Comparison of ENCODE assay signal across 21 mouse cellular contexts in the genomic region with DNA sequence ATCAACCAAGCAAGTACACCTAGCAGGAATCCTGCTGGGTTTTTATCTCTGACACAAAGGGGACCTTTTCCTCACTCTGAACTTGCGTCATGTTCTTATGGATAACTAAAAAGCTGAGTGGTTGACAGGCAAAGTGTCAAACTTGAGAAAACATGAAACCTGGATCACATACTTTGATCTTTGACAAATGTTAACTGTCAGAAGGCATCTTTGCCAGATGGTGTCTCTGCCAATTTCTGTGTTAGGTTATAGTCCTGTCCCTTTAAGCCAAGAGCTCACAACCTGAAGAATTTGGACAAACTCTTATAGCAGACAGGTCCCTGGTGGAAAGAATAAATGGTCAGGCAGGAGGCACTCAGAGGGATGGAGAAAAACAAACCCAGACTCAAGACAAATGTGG. TPM values are rescaled to one million over a fixed set of nuclear protein-coding genes. Genes with fewer than 3 reads are reported as not detected.
DNase-seq lines count a peak whose midpoint lies in the region; ATAC-seq and TF ChIP-seq lines count a peak whose summit lies in the region.
"Had no signal": no experiment of that assay in that cellular context is flagged by ENCODE, and none has a peak within 500 bp of the region (broad histone marks: within the 10 kb centered on the region; RNA-seq: fewer than 3 reads in every experiment).

No protein-coding gene starts in this region.

- H3K4me3 ChIP-seq in kidney, adult 2 months (ENCODE audit: insufficient read depth, low read depth, low read length) = no peak overlapping the region
- no peak overlapping the region for H3K4me3 ChIP-seq in liver, adult 2 months (ENCODE audit: insufficient read depth, low read depth, low read length)
- H3K4me3 ChIP-seq in liver, embryonic 11.5 days (ENCODE audit: low read depth, low read length) = no peak overlapping the region

- no peak for ATAC-seq in liver, embryonic 11.5 days (replicated peaks; ENCODE audit: low FRiP score)
- ATAC-seq: activated CD4-positive, CD25-positive, alpha-beta regulatory T cell, adult 4 months; CD4-positive, CD25-positive, alpha-beta regulatory T cell, adult 4 months; Patski had no signal

- H3K9ac ChIP-seq in liver, adult 2 months (ENCODE audit: low read depth, low read length) = no peak overlapping the region
- H3K9ac ChIP-seq in liver, embryonic 11.5 days (ENCODE audit: low read depth, low read length) = no peak overlapping the region

- H3K27me3 ChIP-seq in kidney, adult 2 months (replicated peaks; ENCODE audit: control insufficient read depth, insufficient read depth, low read length) = no peaks in the 10 kb centered on the region
- H3K27me3 ChIP-seq in liver, adult 2 months (ENCODE audit: control insufficient read depth, insufficient read depth, low read length) = no peaks in the 10 kb centered on the region
- H3K27me3 ChIP-seq in liver, embryonic 11.5 days (replicated peaks; ENCODE audit: control insufficient read depth, insufficient read depth, low read length) = no peaks in the 10 kb centered on the region
- H3K27me3 ChIP-seq: CH12.LX, Patski had no signal

- no peak overlapping the region for H3K4me2 ChIP-seq in liver, embryonic 11.5 days

- WGBS in kidney, adult 2 months = 69% methylated on average over 1 of the region's 1 CpGs
- WGBS in liver, adult 2 months = 22% methylated on average over 1 of the region's 1 CpGs
- WGBS in liver, embryonic 11.5 days = 76% methylated on average over 1 of the region's 1 CpGs

- peaks cover 13% of the 10 kb centered on the region for H3K4me1 ChIP-seq in kidney, adult 2 months (ENCODE audit: control insufficient read depth, insufficient read depth, low read length)
- H3K4me1 ChIP-seq in liver, adult 2 months (ENCODE audit: control insufficient read depth, insufficient read depth, low read length) = peaks cover 13% of the 10 kb centered on the region
- H3K4me1 ChIP-seq in liver, embryonic 11.5 days (replicated peaks; ENCODE audit: control insufficient read depth, insufficient read depth, low read length) = peaks cover 14% of the 10 kb centered on the region

- no peaks in the 10 kb centered on the region for H3K79me2 ChIP-seq in liver, adult 2 months (ENCODE audit: control insufficient read depth, insufficient read depth, low read length)

- peak; percentile 5 for DNase-seq in kidney, adult 18-20 months
- no peak for DNase-seq in kidney, postnatal 36 days
- DNase-seq in kidney, adult 2 months = peak; percentile 59
- no peak for DNase-seq in kidney, adult 8-10 months
- peak; percentile 63 for DNase-seq in kidney, adult 9 months
- DNase-seq in kidney, postnatal 14 days = no peak
- peak; percentile 92 for DNase-seq in liver, adult 2 months (ENCODE audit: extremely low read depth, low read depth, low spot score)
- DNase-seq in liver, embryonic 11.5 days (ENCODE audit: low spot score) = no peak
- DNase-seq: adrenal gland, adult 2 months; adrenal gland, adult 8-10 months; adrenal gland, postnatal 10 days; adrenal gland, postnatal 14 days; adrenal gland, postnatal 25 days; adrenal gland, postnatal 36 days; B cell, adult 2 months; cerebellum, adult 11 months; cerebellum, adult 11-12 months had no signal

- TF ChIP-seq CTCF in kidney, adult 2 months (conservative IDR thresholded peaks at IDR 0.05; ENCODE audit: insufficient read depth, insufficient read length, low read depth, low read length) = no peak
- no peak for TF ChIP-seq CTCF in liver, adult 2 months (IDR thresholded peaks at IDR 0.05; ENCODE audit: low read depth, low read length)

- H3K36me3 ChIP-seq in kidney, adult 2 months (ENCODE audit: control insufficient read depth, insufficient read depth, low read length) = no peaks in the 10 kb centered on the region
- no peaks in the 10 kb centered on the region for H3K36me3 ChIP-seq in liver, adult 2 months (ENCODE audit: control insufficient read depth, insufficient read depth, low read length)
- no peaks in the 10 kb centered on the region for H3K36me3 ChIP-seq in liver, embryonic 11.5 days (ENCODE audit: control insufficient read depth, insufficient read depth, low read length)

- H3K27ac ChIP-seq in kidney, adult 2 months (ENCODE audit: insufficient read depth, low read depth, low read length) = no peak overlapping the region
- H3K27ac ChIP-seq in liver, adult 2 months (replicated peaks; ENCODE audit: insufficient read depth, low read depth, low read length) = no peak overlapping the region
- no peak overlapping the region for H3K27ac ChIP-seq in liver, embryonic 11.5 days (ENCODE audit: low read depth, low read length)

- TF ChIP-seq POLR2A in kidney, adult 2 months (IDR thresholded peaks at IDR 0.05; ENCODE audit: low read depth, low read length) = no peak
- TF ChIP-seq POLR2A in liver, adult 2 months (IDR thresholded peaks at IDR 0.05; ENCODE audit: extremely low read depth, insufficient read depth, low read length) = no peak

- H3K9me3 ChIP-seq in liver, embryonic 11.5 days (ENCODE audit: control insufficient read depth, low read length) = peaks cover 6% of the 10 kb centered on the region; the same call in 1 of the 2 replicates

RNA-seq across cellular contexts. Expression of a gene that starts 23.2 kb away (rescaled TPM):
- polyA plus RNA-seq in kidney, adult 2 months (2012; rRNA removed) = 651 and 688 TPM in 2 replicates
- 177 and 195 TPM in 2 replicates for total RNA-seq in liver, adult 2 months (2014; rRNA removed)
- polyA plus RNA-seq in liver, adult 2 months (2012; rRNA removed) = 163 and 164 TPM in 2 replicates
- polyA plus RNA-seq in liver, embryonic 11.5 days (2014; fragmentation: Nextera tagmentation; extraction: Ambion mirVana) = 259 and 268 TPM in 2 replicates

RNA-seq across cellular contexts. Expression of a gene that starts 48.3 kb away (rescaled TPM):
- 24.4 and 26.3 TPM in 2 replicates for polyA plus RNA-seq in kidney, adult 2 months (2012; rRNA removed)
- 3.7 and 5.4 TPM in 2 replicates for total RNA-seq in liver, adult 2 months (2014; rRNA removed)
- 4.0 and 4.4 TPM in 2 replicates for polyA plus RNA-seq in liver, adult 2 months (2012; rRNA removed)
- polyA plus RNA-seq in liver, embryonic 11.5 days (2014; fragmentation: Nextera tagmentation; extraction: Ambion mirVana) = 11.7 and 12.9 TPM in 2 replicates

Comparison
In these comparisons a context has a peak if more than half of its experiments do, and no peak if none do; other contexts are left out.
1. DNase-seq: peak in kidney, adult 18-20 months (single experiment), kidney, adult 2 months (single experiment), kidney, adult 9 months (single experiment) and liver, adult 2 months (single experiment); none in kidney, postnatal 36 days (0 of 2), kidney, adult 8-10 months (0 of 2), kidney, postnatal 14 days (single experiment) and liver, embryonic 11.5 days (single experiment).